Mouse (Mus musculus) embryonic facial prominence, embryonic 11.5 days (tissue): ENCODE data around the gene Qrfp. TPM values are rescaled to one million over a fixed set of nuclear protein-coding genes. Genes with fewer than 3 reads are reported as not detected.

Source experiments
- ATAC-seq: fragments of 200-750 bp; cut with Nextera tagmentation; replicated peaks from 2 replicates; pipeline ENCODE4 v1.8.0; 2017; ENCODE audit warnings: low read depth; ENCODE audit not compliant: insufficient number of reproducible peaks, low FRiP score, low TSS enrichment
- DNase-seq: peaks from one replicate; pipeline ENCODE4 v3.0.0-alpha.2; 2015; ENCODE audit warnings: low spot score
- H3K27ac ChIP-seq: fragments of 300-500 bp; sonication (generic); replicated peaks from 2 replicates; pipeline ENCODE4 v1.5.1; 2014; ENCODE audit warnings: mild to moderate bottlenecking, low read depth, low read length, control low read depth
- H3K27me3 ChIP-seq: fragments of 300-500 bp; sonication (generic); 2 replicates; pipeline ENCODE4 v1.6.1; 2014; ENCODE audit warnings: mild to moderate bottlenecking, low read length, moderate library complexity, mixed read lengths; ENCODE audit not compliant: control insufficient read depth, insufficient read depth
- H3K36me3 ChIP-seq: fragments of 300-500 bp; sonication (generic); replicated peaks from 2 replicates; pipeline ENCODE4 v1.6.1; 2014; ENCODE audit warnings: low read depth, mild to moderate bottlenecking, low read length, moderate library complexity, mixed read lengths; ENCODE audit not compliant: control insufficient read depth, insufficient read depth
- H3K4me1 ChIP-seq: fragments of 300-500 bp; sonication (generic); 2 replicates; pipeline ENCODE4 v1.6.1; 2014; ENCODE audit warnings: low read length, mixed read lengths; ENCODE audit not compliant: control insufficient read depth, insufficient read depth
- H3K4me2 ChIP-seq: fragments of 300-500 bp; sonication (generic); 2 replicates; pipeline ENCODE4 v1.6.1; 2014; ENCODE audit warnings: low read depth, mild to moderate bottlenecking, control low read depth, low read length, moderate library complexity
- H3K4me3 ChIP-seq: fragments of 300-500 bp; sonication (generic); 2 replicates; pipeline ENCODE4 v1.5.1; 2014; ENCODE audit warnings: low read depth, low read length, control low read depth
- H3K9ac ChIP-seq: fragments of 300-500 bp; sonication (generic); replicated peaks from 2 replicates; pipeline ENCODE4 v1.6.1; 2014; ENCODE audit warnings: mild to moderate bottlenecking, control low read depth, low read length
- H3K9me3 ChIP-seq: fragments of 300-500 bp; sonication (generic); replicated peaks from 2 replicates; pipeline ENCODE4 v1.6.1; 2016; ENCODE audit warnings: mild to moderate bottlenecking, low read length, inconsistent platforms, mixed read lengths; ENCODE audit not compliant: control insufficient read depth
- polyA plus RNA-seq: library from polyadenylated mRNA; unstranded; fragments of >200 nt; fragmentation: Nextera tagmentation; extraction: Ambion mirVana; gene quantifications from 2 replicates; pipeline ENCODE4 v1.2.1, GENCODE M21; 2014

Gene Qrfp
- polyA plus RNA-seq, 1 experiment from 2014 or later, result 0.14 TPM

- Histone ChIP-seq H3K9ac (no peak overlapping the region), H3K4me1 (peaks cover 5% of the 10 kb centered on the region), H3K36me3 (no peaks in the 10 kb centered on the region), H3K4me2 (no peak overlapping the region), H3K27ac (no peak overlapping the region), H3K9me3 (no peaks in the 10 kb centered on the region), H3K27me3 (no peaks in the 10 kb centered on the region), H3K4me3 (no peak overlapping the region)
- no peak for DNase-seq
- no peak for ATAC-seq
Measured at GRCm38 (mm10) chr2:31757472-31757871, 52.9 kb downstream of the Qrfp start.

Other genes starting within 250 kb of the Qrfp start
- 89.2 and 107 TPM in 2 replicates for gene Fubp3, start 237.9 kb downstream of the Qrfp start, polyA plus RNA-seq
- gene Prdm12, start 170.5 kb downstream of the Qrfp start, polyA plus RNA-seq, result 4.5 and 6.2 TPM in 2 replicates
- gene Exosc2, start 139.9 kb downstream of the Qrfp start, polyA plus RNA-seq, result 77.3 and 82.1 TPM in 2 replicates
- gene Abl1, start 122.2 kb downstream of the Qrfp start, polyA plus RNA-seq, result 39.5 and 41.2 TPM in 2 replicates
- 0.11 and 0.14 TPM in 2 replicates for gene Fibcd1, start 35.4 kb upstream of the Qrfp start, polyA plus RNA-seq
- 0.84 and 1.2 TPM in 2 replicates for gene Lamc3, start 76.7 kb upstream of the Qrfp start, polyA plus RNA-seq
- 83.5 and 84.3 TPM in 2 replicates for gene Aif1l, start 139.6 kb upstream of the Qrfp start, polyA plus RNA-seq
- gene Nup214, start 163.9 kb upstream of the Qrfp start, polyA plus RNA-seq, result 74.7 and 78.2 TPM in 2 replicates